Mouse (Mus musculus) embryonic facial prominence, embryonic 11.5 days (tissue): ENCODE measurements around the gene Olfr1123. TPM values are rescaled to one million over a fixed set of nuclear protein-coding genes. Genes with fewer than 3 reads are reported as not detected.
"Not testable (repeated sequence)": the region's sequence is repeated elsewhere in the genome, so short reads cannot be mapped to it uniquely, and the experiment has no call there.

Source experiments
- ATAC-seq: fragments of 200-750 bp; cut with Nextera tagmentation; replicated peaks from 2 replicates; pipeline ENCODE4 v1.8.0; 2017; ENCODE audit warnings: low read depth; ENCODE audit not compliant: insufficient number of reproducible peaks, low FRiP score, low TSS enrichment
- DNase-seq: peaks from one replicate; pipeline ENCODE4 v3.0.0-alpha.2; 2015; ENCODE audit warnings: low spot score
- H3K27ac ChIP-seq: fragments of 300-500 bp; sonication (generic); replicated peaks from 2 replicates; pipeline ENCODE4 v1.5.1; 2014; ENCODE audit warnings: mild to moderate bottlenecking, low read depth, low read length, control low read depth
- H3K27me3 ChIP-seq: fragments of 300-500 bp; sonication (generic); 2 replicates; pipeline ENCODE4 v1.6.1; 2014; ENCODE audit warnings: mild to moderate bottlenecking, low read length, moderate library complexity, mixed read lengths; ENCODE audit not compliant: control insufficient read depth, insufficient read depth
- H3K36me3 ChIP-seq: fragments of 300-500 bp; sonication (generic); replicated peaks from 2 replicates; pipeline ENCODE4 v1.6.1; 2014; ENCODE audit warnings: low read depth, mild to moderate bottlenecking, low read length, moderate library complexity, mixed read lengths; ENCODE audit not compliant: control insufficient read depth, insufficient read depth
- H3K4me1 ChIP-seq: fragments of 300-500 bp; sonication (generic); 2 replicates; pipeline ENCODE4 v1.6.1; 2014; ENCODE audit warnings: low read length, mixed read lengths; ENCODE audit not compliant: control insufficient read depth, insufficient read depth
- H3K4me2 ChIP-seq: fragments of 300-500 bp; sonication (generic); 2 replicates; pipeline ENCODE4 v1.6.1; 2014; ENCODE audit warnings: low read depth, mild to moderate bottlenecking, control low read depth, low read length, moderate library complexity
- H3K4me3 ChIP-seq: fragments of 300-500 bp; sonication (generic); 2 replicates; pipeline ENCODE4 v1.5.1; 2014; ENCODE audit warnings: low read depth, low read length, control low read depth
- H3K9ac ChIP-seq: fragments of 300-500 bp; sonication (generic); replicated peaks from 2 replicates; pipeline ENCODE4 v1.6.1; 2014; ENCODE audit warnings: mild to moderate bottlenecking, control low read depth, low read length
- H3K9me3 ChIP-seq: fragments of 300-500 bp; sonication (generic); replicated peaks from 2 replicates; pipeline ENCODE4 v1.6.1; 2016; ENCODE audit warnings: mild to moderate bottlenecking, low read length, inconsistent platforms, mixed read lengths; ENCODE audit not compliant: control insufficient read depth
- WGBS: fragments of 180-500 bp; shearing (Covaris S2); extraction: QIAGEN DNeasy Blood & Tissue Kit; methylation state at CpG from one replicate; pipeline ENCODE4 v1.1.7; 2014; 5-methylcytosine and 5-hydroxymethylcytosine counted together
- polyA plus RNA-seq: library from polyadenylated mRNA; unstranded; fragments of >200 nt; fragmentation: Nextera tagmentation; extraction: Ambion mirVana; gene quantifications from 2 replicates; pipeline ENCODE4 v1.2.1, GENCODE M21; 2014

Gene Olfr1123
- not detected in 2 replicates for polyA plus RNA-seq

DNA sequence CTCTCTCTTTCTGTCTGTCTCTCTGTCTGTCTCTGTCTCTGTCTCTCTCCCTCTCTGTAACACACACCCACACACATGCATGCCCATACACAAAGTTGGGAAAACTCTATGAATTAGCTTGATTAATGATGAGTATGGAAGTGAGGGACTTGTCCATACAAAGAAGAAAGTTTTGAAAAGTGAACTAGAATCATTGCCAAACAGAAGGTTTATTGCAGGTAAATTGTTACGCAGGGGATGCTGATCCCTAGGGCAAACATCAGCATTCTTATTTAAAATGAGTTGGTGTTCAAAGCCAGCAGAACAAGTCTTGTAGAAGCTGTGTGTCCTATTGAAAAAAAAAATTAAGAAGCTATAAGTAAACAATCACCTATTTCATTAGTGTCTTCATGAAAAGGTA lies at the start of gene Olfr1123:
Olfr1123 (plus strand) TSS at position 301 of the 400 bp plus-strand sequence.
- 82% methylated on average over 1 of the region's 1 CpGs for WGBS
- Histone ChIP-seq H3K4me1 (no peaks in the 10 kb centered on the region), H3K9ac (no peak within 1 kb of the TSS), H3K36me3 (no peaks in the 10 kb centered on the region), H3K4me2 (no peak within 1 kb of the TSS), H3K9me3 (no peaks in the 10 kb centered on the region), H3K27me3 (no peaks in the 10 kb centered on the region), H3K27ac (no peak within 1 kb of the TSS), H3K4me3 (no peak within 1 kb of the TSS)
- ATAC-seq (no peak), DNase-seq (no peak)

DNA sequence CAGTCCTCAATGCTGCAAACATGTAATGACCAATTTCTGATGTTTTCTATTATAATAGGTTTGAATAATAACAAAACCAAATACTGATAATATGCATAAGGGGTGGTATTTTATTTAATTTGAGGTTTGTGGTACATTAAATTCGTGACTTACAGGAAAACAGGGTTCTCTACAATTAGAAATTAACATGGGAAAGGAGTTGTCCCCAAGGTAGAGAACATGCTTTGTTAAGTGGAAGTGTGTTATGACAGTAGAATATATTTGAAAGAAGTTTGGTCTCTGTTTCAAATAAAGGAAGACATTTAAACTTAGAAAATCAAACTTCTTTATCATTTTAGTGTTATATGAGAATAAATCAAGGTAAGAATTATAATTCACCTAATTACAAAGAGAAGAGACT lies 46.8 kb upstream of the Olfr1123 start, which contains the start of gene Olfr1121:
Olfr1121 (plus strand) TSS at position 301 of the 400 bp plus-strand sequence.
- Histone ChIP-seq H3K9ac (no peak within 1 kb of the TSS), H3K4me1 (no peaks in the 10 kb centered on the region), H3K36me3 (no peaks in the 10 kb centered on the region), H3K27me3 (no peaks in the 10 kb centered on the region), H3K27ac (no peak within 1 kb of the TSS), H3K4me3 (no peak within 1 kb of the TSS), H3K9me3 (no peaks in the 10 kb centered on the region), H3K4me2 (no peak within 1 kb of the TSS)
- WGBS, result 25% methylated on average over 1 of the region's 1 CpGs
- no peak for DNase-seq
- ATAC-seq, result no peak

DNA sequence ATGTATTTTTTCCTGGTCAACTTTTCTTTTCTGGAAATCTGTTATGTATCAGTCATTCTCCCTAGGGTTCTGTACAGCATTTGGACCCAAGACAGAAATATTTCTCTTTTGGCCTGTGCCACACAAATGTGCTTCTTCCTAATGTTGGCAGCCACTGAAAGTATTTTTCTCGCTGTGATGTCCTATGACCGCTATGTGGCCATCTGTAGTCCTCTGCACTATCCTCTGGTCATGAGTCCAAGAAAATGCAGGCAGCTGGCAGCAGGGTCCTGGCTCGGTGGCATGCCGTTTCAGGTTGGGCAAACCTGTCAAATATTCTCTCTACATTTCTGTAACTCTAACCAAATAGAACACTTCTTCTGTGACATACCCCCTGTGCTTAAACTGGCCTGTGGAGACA lies 44.7 kb upstream of the Olfr1123 start:
- Histone ChIP-seq H3K9me3 (no peaks in the 10 kb centered on the region), H3K27ac (no peak overlapping the region), H3K9ac (no peak overlapping the region), H3K4me1 (no peaks in the 10 kb centered on the region), H3K4me3 (no peak overlapping the region), H3K4me2 (no peak overlapping the region), H3K27me3 (no peaks in the 10 kb centered on the region), H3K36me3 (no peaks in the 10 kb centered on the region)
- DNase-seq (no peak), ATAC-seq (no peak)
- WGBS, result 92% methylated on average over 4 of the region's 4 CpGs

DNA sequence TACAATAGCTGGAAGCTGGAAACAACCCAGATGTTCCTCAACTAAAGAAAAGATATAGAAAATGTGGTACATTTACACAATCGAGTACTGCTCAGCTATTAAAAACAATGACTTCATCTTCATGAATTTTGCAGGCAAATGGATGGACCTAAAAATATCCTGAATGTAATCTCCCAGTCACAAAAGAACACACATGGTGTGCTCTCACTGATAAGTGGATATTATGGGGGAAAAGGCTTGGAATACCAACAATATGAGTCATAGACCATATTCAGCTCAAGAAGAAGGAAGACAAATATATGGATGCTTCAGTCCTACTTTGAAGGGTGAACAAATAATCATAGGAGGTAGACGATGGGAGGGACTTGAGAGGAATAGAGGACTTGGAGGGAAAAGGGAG lies 32.5 kb upstream of the Olfr1123 start:
- no peak overlapping the region for H3K4me2 ChIP-seq
- H3K27ac ChIP-seq, result no peak overlapping the region
- H3K4me3 ChIP-seq, result no peak overlapping the region
- no peak overlapping the region for H3K9ac ChIP-seq
- DNase-seq (no peak), ATAC-seq (no peak)
- whole genome bisulfite sequencing, result 82% methylated on average over 2 of the region's 2 CpGs
- no peaks in the 10 kb centered on the region for H3K9me3 ChIP-seq
- no peaks in the 10 kb centered on the region for H3K27me3 ChIP-seq
- no peaks in the 10 kb centered on the region for H3K4me1 ChIP-seq
- no peaks in the 10 kb centered on the region for H3K36me3 ChIP-seq

DNA sequence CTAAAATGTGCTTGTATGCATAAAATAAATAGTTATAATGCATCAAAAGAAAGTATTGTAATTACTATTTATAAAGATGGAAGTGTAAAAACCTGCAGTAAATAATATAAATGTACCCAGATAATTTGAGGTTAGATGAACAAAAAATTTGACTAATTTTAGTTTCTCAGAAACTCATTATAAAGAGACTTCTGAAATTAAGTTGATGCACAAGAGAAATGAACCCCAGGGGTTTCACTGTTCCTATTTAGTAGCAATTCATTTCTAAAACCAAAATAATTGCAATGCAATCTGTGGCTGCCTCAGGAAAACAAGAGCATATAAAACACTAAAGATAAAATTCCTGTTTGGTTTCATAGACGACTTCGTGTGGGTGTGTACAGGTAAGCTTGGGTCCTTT lies 30.9 kb upstream of the Olfr1123 start, which contains the start of gene Olfr1122:
Olfr1122 (plus strand) TSS at position 301 of the 400 bp plus-strand sequence.
- H3K27me3 ChIP-seq, result no peaks in the 10 kb centered on the region
- H3K4me2 ChIP-seq, result no peak within 1 kb of the TSS
- no peak within 1 kb of the TSS for H3K4me3 ChIP-seq
- ATAC-seq (no peak), DNase-seq (no peak)
- 81% methylated on average over 2 of the region's 2 CpGs for WGBS
- no peaks in the 10 kb centered on the region for H3K36me3 ChIP-seq
- no peak within 1 kb of the TSS for H3K27ac ChIP-seq
- H3K9ac ChIP-seq, result no peak within 1 kb of the TSS
- no peaks in the 10 kb centered on the region for H3K9me3 ChIP-seq
- no peaks in the 10 kb centered on the region for H3K4me1 ChIP-seq

DNA sequence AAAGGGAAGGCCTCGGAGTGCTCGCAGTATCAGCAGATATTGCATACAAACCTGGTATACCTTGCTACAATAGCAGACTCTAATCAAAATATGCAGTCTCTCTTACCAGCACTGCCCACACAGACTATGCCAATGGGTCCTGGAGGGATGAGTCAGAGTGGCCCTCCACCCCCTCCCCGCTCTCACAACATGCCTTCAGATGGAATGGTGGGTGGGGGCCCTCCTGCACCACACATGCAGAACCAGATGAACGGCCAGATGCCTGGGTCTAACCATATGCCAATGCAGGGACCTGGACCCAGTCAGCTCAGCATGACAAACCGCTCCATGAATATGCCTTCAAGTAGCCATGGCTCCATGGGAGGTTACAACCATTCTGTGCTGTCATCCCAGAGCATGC lies 22.8 kb upstream of the Olfr1123 start:
- not testable (repeated sequence) for H3K27ac ChIP-seq, DNase-seq, H3K36me3 ChIP-seq, H3K9ac ChIP-seq, ATAC-seq, H3K4me3 ChIP-seq, H3K4me2 ChIP-seq, H3K4me1 ChIP-seq, H3K27me3 ChIP-seq, H3K9me3 ChIP-seq
- 86% methylated on average over 4 of the region's 5 CpGs for WGBS

DNA sequence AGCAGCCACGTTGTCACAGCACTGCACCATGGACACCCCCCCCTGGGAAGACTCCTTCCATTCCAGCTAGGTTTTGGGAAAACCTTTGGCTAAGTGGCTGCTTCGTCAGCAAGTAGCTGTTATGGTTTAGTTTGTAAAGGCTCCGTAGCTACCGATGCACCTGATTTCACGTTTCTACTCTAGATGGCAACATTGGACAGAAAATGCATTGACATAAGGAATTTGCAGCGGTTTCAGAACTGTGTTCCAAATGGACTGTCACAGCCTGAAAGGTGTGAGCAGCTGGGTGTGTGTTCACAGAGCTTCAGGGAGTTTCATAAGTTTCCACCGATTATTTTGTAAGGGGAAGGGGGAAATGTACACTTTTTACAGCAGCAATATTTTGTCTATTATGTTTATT lies 21.7 kb upstream of the Olfr1123 start:
- H3K27ac ChIP-seq, H3K4me3 ChIP-seq, H3K4me1 ChIP-seq, H3K9ac ChIP-seq, DNase-seq, H3K4me2 ChIP-seq, H3K36me3 ChIP-seq, H3K27me3 ChIP-seq, ATAC-seq, H3K9me3 ChIP-seq: not testable (repeated sequence)
- WGBS, result 85% methylated on average over 7 of the region's 7 CpGs

DNA sequence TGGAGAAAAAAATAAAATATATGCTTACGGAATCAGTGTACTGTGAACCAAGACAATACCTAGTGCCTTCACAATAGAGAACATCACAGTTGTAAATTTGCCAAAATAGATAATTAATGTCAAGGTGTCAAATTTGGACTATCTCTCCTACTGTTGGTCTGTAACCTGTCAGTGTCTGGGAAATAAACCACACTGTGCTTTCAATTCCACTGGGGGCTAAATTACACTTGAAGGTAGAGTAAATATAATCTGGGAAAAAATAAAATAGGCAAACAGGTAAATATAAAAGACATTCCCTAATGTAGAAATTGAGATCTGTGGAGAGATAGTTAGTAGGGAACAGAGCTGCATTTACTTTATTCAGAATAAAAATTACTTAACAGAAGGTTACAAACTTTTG lies 13.5 kb downstream of the Olfr1123 start, which contains the start of gene Olfr1124:
Olfr1124 (plus strand) TSS at position 301 of the 400 bp plus-strand sequence.
- WGBS, result 88% methylated on average over 1 of the region's 1 CpGs
- Histone ChIP-seq H3K9ac (no peak within 1 kb of the TSS), H3K9me3 (no peaks in the 10 kb centered on the region), H3K27ac (no peak within 1 kb of the TSS), H3K27me3 (no peaks in the 10 kb centered on the region), H3K4me1 (no peaks in the 10 kb centered on the region), H3K36me3 (no peaks in the 10 kb centered on the region), H3K4me2 (no peak within 1 kb of the TSS), H3K4me3 (no peak within 1 kb of the TSS)
- ATAC-seq, result no peak
- no peak for DNase-seq
